Mouse (Mus musculus): ENCODE results near the gene Fbxo17. TPM values are rescaled to one million over a fixed set of nuclear protein-coding genes. Genes with fewer than 3 reads are reported as not detected.

Gene Fbxo17
- total RNA-seq, 4 experiments from 2014 or later = 0.74 to 2.0 (median 1.8) TPM

DNA sequence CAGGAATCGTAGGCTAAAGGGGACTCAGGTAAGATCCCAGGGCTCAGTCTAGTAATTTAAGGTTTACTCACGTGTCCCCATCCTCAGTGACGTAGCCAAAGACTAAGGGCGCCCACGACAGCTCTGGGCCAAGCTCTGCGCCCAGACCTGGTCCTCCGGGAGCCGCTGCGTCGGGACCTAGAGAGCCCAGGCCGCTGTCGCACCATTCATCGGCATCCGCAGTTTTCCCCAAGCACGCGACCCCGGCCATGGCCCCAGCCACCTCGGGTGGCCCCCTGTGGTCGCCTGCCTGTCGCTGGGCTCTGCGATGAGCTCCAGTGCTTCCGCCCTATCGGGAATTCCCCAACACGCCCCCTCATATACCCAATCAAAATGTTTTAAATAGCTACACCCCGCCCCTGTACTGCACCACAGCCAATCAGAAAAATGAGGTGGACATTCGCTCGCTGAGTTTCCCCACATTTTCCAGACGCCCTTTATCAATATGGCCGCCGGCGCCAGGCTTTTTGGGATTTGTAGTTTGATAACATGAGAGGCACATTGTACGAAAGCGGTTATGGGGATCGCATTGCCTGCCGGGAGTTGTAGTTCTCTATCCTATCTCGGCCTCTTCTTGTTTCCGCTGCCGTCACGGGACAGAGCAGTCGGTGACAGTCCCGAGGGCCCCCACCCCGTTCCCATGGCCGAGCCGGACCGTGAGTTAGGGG lies 49.7 kb downstream of the Fbxo17 start, which contains the start of gene Sirt2:
Gene Sirt2 (plus strand): TSS at position 563 of the 707 bp plus-strand sequence.
- DNase-seq (ENCODE audit: low spot score in 2 of 2) = peak; percentile 99

DNA sequence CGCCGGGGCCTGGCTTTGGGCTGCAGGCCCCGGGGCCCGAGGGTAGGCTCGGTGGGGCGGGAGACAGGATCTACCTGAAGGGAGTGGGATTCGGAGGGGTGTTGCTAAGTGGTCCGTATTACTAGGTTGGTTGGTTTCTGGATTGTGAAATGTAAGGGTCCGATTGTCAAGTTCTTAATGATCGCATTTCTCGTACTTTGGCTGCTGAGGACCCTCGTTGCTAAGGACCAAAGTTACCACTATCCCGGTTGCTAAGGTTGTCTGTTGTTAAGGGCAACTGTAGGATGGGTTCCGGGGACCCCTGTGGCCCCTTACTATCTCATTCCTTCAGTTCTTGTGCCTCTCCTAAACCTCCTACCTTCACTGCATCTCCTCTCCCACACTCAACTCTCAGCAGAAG lies 50.3 kb downstream of the Fbxo17 start:
- no peak for DNase-seq (ENCODE audit: low spot score in 2 of 2)

DNA sequence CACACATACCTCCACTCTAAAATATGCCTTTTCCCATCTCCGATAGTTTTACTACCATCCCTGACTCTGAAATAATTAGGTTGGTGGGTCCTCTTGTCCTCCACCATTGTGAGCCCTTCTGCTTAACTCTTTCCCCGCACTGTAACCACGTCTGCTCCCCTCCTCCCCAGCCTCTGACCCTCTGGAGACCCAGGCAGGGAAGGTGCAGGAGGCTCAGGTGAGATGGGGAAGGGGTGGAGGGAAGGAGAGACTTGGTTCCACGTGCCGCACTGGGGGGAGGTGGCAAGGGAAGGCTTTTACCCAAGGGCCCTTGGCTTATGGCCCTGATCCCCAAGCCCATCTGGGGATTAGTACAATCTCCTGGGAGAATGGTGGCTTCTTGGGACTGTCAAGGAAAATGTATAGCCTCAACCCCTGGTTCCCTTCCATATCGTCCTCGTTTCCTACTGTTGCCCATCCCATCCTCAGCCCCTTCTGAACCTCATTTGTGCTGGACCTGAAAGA lies 50.9 kb downstream of the Fbxo17 start, which contains the start of gene Nfkbib:
Gene Nfkbib (minus strand): TSS at position 51 of the 504 bp plus-strand sequence.
- DNase-seq (ENCODE audit: low spot score in 2 of 2) = no peak

DNA sequence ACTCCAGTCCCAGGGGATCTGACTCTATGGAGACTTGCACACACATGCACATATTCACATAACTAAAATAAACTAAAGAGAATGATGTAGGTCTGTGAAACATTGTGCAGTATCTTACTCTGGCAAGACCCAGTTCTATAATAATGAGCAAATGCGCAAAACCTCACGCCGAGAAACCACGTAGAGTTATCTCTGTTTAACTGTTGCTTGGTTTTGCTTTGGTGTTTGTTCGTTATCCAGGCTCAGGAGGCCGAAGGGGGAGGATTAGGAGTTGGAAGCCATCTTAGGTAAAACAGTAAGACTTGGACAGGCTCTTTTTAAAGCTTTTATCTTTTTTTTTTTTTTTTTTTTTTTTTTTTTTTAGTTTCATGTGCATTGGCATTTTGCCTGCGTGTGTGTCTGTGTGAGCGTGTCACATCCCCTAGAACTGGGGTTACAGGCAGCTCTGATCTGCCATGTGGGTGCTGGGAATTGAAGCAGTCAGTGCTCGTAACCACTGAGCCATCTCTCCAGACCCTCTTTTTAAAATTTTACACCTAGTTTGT lies 52.9 kb downstream of the Fbxo17 start:
- DNase-seq (ENCODE audit: low spot score in 2 of 2) = no peak

DNA sequence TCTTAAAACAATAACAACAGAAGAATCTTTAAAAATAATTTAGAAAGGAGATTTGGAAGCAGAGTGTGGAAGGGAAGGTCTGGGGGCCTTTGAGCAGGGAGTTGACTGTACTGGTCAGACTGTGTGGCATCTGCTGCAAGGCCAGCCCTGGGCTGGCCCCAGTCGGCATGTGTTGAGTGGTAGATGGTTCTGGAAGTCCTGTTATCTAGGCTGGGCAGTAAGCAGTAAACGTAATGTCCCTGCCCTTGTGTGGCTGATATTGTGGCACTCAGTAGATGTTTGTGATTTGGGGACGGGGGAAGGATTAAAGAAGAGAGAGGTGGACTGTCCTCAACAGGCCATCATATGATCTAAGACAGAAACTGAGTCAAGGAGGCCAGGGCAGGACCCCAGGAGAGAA lies 53.7 kb downstream of the Fbxo17 start:
- no peak for DNase-seq (ENCODE audit: low spot score in 2 of 2)

DNA sequence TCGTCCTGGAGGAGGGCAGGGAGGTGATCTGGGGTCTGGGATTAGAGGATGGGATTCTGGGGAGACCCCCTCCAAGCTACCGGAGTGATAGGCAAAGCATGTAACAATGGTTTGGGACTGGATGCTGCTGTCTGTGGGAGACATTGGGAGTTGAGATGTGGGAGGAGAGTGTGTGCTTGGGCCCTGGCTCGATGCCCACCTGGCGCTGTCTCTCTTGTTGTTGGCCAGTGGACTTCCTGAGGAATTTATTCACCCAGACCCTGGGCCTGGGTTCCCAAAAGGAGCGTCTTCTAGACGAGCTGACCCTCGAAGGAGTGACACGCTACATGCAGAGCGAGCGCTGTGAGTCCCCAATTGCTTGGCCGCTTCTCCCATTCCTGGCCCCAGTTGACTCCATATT lies 55.3 kb downstream of the Fbxo17 start:
- no peak for DNase-seq (ENCODE audit: low spot score in 2 of 2)

DNA sequence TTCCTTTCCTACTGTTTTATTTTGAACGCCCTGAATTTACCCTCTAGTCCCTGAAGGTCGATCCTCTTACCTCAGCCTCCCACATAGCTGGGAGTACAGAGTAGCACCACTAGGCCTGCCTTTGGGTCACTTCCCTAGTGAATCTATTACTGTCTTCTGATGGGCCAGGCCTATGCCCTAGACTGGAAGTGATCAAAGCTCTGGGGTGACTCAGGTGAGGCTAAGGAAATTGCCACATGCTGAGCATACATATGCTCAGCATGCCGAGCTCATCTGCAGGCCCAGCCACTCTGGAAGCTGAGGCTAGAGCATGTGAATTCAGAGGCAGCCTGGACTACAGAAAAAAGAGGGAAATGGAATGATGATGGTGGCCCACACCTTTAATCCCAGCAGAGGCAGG lies 56.6 kb downstream of the Fbxo17 start:
- no peak for DNase-seq (ENCODE audit: low spot score in 2 of 2)

DNA sequence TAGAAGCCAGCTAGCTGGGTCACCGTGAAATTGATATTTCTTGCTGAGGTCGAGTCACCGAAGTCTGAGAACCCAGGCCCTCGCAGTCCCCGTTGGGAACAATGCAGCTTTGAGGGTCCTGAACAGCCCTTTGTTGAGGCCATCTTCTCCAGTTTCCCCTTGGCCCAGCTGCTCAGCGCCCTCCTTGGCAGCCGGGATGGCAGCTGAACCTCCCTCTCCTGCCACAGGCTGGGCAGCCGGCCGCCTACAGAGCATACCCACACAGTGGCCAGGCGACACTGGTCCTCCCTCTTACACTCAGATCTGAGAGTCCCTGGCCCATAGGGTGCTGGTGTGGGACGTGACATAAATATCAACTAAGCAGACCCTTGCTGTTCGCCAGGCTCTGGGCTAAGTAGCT lies 57.6 kb downstream of the Fbxo17 start:
- no peak for DNase-seq (ENCODE audit: low spot score in 2 of 2)

DNA sequence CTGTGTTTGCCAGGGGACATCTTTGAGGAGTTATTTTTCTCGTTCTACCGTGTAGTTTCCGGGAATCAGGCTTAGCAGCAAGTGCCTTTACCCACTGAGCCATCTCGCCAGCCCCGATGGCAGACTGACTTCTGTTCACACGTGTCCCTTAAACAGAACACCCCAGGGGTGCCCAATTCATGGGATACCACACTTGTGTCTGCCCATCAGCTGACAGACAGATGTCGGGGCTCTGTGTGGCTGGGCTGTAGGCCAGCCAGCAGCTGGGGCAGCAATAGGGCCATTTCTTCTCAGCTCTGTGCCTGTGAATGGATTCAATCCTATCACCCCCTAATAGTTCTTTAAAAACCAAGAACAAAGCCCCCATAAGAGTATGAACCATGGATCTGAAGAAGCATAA lies 58.5 kb downstream of the Fbxo17 start:
- DNase-seq (ENCODE audit: low spot score in 2 of 2) = no peak

DNA sequence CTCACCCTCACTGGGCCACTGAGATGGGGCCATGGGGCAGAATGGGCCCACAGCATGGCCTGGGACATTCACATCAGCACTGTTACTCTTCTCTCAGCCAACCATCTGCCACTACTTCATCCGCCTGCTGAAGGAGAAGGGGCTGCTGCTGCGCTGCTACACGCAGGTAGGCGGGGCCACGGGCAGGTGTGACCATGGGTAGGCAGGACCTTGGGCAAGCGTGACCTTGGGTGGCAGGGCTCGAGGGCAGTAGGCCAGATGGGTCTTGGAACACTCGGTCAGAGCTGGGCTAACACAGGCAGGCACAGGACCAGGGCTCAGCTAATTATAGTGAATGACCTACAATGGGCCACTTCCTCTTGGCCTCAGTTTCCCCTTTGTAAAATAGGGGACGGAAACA lies 62.2 kb downstream of the Fbxo17 start:
- no peak for DNase-seq (ENCODE audit: low spot score in 2 of 2)

DNA sequence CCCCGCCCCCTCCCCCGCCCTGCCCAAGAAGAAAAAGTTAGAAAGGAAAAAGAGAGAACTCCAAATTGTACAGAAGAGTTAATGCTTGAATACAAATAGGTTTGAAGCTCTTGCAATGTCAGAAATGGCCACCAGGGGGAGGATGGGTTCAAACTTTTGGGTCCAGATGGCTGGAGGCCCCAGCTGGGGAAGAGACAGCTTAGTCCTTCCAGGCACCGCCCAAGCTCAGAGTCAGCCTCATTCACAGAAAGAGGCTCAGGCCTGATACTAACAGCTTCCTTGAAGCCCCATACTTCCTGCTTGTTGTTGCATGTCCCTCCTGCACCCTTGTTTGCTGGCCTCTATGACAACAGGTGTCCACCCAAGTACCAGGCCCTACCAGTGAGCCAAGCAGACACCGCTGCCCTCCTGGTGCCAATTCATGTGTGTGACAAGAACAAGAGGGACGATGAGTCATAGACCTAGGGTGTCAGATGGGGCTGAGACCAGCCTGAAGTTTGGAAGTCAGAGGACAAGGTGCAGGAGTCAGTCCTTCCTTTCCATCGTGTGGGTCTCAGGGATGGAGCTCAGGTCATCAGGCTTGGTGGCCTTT lies 63.6 kb downstream of the Fbxo17 start:
- DNase-seq (ENCODE audit: low spot score in 2 of 2) = peak; percentile 82 to 93

DNA sequence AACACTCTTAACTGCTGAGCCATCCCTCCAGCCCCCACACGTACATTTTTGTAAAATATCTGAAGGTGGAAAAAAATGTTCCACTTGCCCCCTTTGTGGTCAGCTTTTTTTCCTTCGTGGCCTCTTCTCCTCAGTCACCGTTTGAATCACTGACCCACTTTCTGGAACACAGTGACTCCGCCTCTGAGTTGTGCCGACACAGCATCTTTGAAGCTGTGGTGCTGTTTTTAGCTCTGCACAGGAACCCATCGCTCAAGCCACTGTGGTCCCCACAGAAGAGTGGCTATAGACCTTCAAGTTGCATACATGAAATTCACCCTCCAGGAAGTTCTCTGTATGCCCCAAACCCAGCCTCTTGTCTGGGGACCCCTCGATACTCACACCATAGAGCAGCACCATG lies 64.3 kb downstream of the Fbxo17 start:
- DNase-seq (ENCODE audit: low spot score in 2 of 2) = no peak

DNA sequence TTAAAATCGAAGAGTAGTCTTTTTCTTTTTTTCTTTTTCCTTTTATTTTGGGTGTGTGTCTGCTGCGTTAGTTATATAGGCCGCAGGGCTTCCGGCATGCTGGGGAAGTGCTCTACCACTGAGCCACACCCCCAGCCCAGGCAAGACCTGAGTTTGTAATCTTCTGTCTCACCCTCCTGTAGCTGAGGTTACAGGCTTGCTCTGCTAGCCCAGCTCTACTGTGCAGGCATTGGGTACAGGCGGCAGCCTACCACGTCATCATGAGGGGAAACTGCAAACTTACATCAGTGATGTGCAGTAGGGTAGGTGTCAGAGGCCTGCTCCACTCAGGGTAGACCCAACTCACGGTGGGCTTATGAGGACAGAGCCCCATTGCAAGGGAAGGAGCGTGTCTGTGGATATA lies 64.7 kb downstream of the Fbxo17 start:
- no peak for DNase-seq (ENCODE audit: low spot score in 2 of 2)

DNA sequence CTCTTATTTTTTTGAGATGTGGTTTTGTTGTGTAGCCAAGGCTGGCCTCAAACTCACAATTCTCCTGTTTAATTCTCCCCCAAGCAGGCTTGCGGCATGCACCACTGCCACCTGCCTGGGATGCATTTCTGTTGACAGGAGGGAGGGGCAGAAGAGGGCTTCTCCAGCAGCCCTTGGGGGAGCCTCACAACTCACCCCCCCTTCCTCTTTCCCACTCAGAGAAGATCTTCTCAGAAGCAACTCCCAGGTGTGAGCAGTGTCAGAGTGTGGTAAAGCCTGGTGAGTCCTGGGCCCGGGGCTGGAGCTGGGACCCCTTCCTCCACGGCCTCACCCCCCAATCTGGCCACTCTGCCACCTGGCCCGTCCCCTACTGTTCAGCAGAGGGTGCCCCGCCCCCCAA lies 68.6 kb downstream of the Fbxo17 start:
- no peak for DNase-seq (ENCODE audit: low spot score in 2 of 2)

Other genes with a start within 250 kb of the Fbxo17 start
- not detected for gene Ifnl2, start 206.3 kb upstream of the Fbxo17 start, total RNA-seq (2022)
- not detected for gene Ifnl3, start 194.0 kb upstream of the Fbxo17 start, total RNA-seq (2022)
- not detected for gene Sycn, start 175.9 kb upstream of the Fbxo17 start, total RNA-seq (2022)
- under 1 TPM in 1 of 4 experiments, not detected in 3; 0.36 TPM for gene Nccrp1, start 169.6 kb upstream of the Fbxo17 start, total RNA-seq (2022)
- 10 to 100 TPM; 62.6 to 73.9 (median 66.2) TPM for gene Samd4b, start 118.7 kb upstream of the Fbxo17 start, total RNA-seq (2022)
- 10 to 100 TPM; 12.2 to 14.2 (median 13.1) TPM for gene Pak4, start 118.6 kb upstream of the Fbxo17 start, total RNA-seq (2022)
- 1 to 10 TPM; 2.2 to 3.8 (median 2.4) TPM for gene Acp7, start 85.5 kb upstream of the Fbxo17 start, total RNA-seq (2022)
- gene Fbxo27, start 24.0 kb upstream of the Fbxo17 start, total RNA-seq (2022) = 10 to 100 TPM; 16.1 to 30.5 (median 22.7) TPM
- 10 to 100 TPM; 51.7 to 65.6 (median 53.9) TPM for gene Mrps12, start 25.0 kb downstream of the Fbxo17 start, total RNA-seq (2022)
- 10 to 100 TPM; 11.2 to 13.9 (median 12.0) TPM for gene Sars2, start 25.2 kb downstream of the Fbxo17 start, total RNA-seq (2022)
- 1 to 10 TPM in 2 of 4 experiments, under 1 TPM in 2; 0.32 to 1.4 (median 0.87) TPM for gene Ccer2, start 39.4 kb downstream of the Fbxo17 start, total RNA-seq (2022)
- 100 to 1,000 TPM; 129 to 157 (median 142) TPM for gene Sirt2, start 49.9 kb downstream of the Fbxo17 start, total RNA-seq (2022)
- gene Nfkbib, start 50.7 kb downstream of the Fbxo17 start, total RNA-seq (2022) = 10 to 100 TPM; 23.0 to 25.5 (median 24.7) TPM
- 1 to 10 TPM; 2.5 to 5.3 (median 3.8) TPM for gene Rinl, start 72.2 kb downstream of the Fbxo17 start, total RNA-seq (2022)
- gene Hnrnpl, start 91.7 kb downstream of the Fbxo17 start, total RNA-seq (2022) = 100 to 1,000 TPM; 403 to 453 (median 434) TPM
- 10 to 100 TPM; 64.2 to 77.6 (median 67.7) TPM for gene Ech1, start 108.4 kb downstream of the Fbxo17 start, total RNA-seq (2022)
- 1 to 10 TPM; 2.4 to 6.9 (median 4.9) TPM for gene Lgals4, start 117.0 kb downstream of the Fbxo17 start, total RNA-seq (2022)
- not detected for gene Lgals7, start 147.0 kb downstream of the Fbxo17 start, total RNA-seq (2022)
- gene Capn12, start 164.6 kb downstream of the Fbxo17 start, total RNA-seq (2022) = under 1 TPM; 0.25 to 0.61 (median 0.41) TPM
- 100 to 1,000 TPM; 136 to 138 (median 137) TPM for gene Actn4, start 245.5 kb downstream of the Fbxo17 start, total RNA-seq (2022)

Measured in layer of hippocampus, adult 8-10 months (tissue).